Mouse (Mus musculus): Measurements from ENCODE around the gene Babam2. TPM values are rescaled to one million over a fixed set of nuclear protein-coding genes. Genes with fewer than 3 reads are reported as not detected.
A peak's percentile ranks its signal among the peaks of the same experiment; 100 is the strongest.

Gene Babam2
- total and polyA plus RNA-seq, 2 experiments from 2014 or later = 39.1 to 51.3 TPM

DNA sequence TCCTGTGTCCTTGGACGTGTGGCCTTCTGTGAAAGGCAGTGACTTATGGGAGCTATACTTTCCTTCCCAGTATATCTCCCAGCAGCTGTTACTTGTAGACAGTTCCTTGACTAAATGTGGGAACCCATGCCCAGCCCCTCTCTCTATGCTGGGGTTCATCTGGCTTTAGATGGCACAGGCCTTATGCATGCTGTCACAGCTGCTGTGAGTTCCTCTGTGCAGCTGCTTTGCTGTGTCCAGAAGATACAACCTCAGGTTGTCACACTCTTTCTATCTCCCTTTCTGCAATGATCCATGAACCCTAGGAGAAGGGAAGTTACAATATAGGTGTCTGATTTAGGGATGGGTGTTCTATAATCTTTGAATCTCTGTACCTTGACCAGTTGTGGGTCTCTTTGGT lies 132.1 kb downstream of the Babam2 start:
- 54% methylated on average over 1 of the region's 1 CpGs for WGBS

DNA sequence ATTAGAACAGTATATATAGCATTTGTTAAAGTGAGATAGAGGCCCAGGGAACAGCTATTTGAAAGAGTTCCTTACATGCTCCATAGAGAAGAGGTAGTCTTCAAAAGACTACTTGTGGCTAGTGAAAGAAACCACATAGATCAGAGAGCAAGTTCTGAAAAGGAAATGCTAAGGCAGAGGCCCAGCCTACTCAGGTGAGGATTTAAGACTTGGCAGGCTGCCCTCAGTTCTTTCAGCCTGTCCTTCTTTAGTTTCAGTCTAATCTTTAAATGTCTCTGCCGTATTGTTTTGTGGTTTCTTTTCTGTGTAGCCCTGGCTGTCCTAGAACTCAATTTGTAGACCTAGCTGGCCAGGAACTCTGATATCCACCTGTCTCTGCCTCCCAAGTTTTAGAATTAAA lies 134.1 kb downstream of the Babam2 start:
- no peak for TF ChIP-seq CTCF (IDR thresholded peaks at IDR 0.05; ENCODE audit: low read depth)
- TF ChIP-seq EP300 (IDR thresholded peaks at IDR 0.05; ENCODE audit: low read depth) = no peak
- Histone ChIP-seq H3K36me3 (replicated peaks; ENCODE audit: control insufficient read depth, insufficient read depth, low read length) (no peaks in the 10 kb centered on the region), H3K27me3 (ENCODE audit: control insufficient read depth, insufficient read depth, low read length) (no peaks in the 10 kb centered on the region), H3K4me3 (ENCODE audit: low read depth, low read length) (no peak overlapping the region), H3K9me3 (replicated peaks; ENCODE audit: control insufficient read depth, low read length) (peaks cover 16% of the 10 kb centered on the region), H3K4me2 (ENCODE audit: low read depth, low read length) (no peak overlapping the region), H3K4me1 (ENCODE audit: control insufficient read depth, insufficient read depth) (peaks cover 4% of the 10 kb centered on the region; the same call in 1 of the 2 replicates), H3K9ac (replicated peaks; ENCODE audit: low read depth, low read length) (no peak overlapping the region), H3K27ac (ENCODE audit: low read depth) (no peak overlapping the region)
- WGBS = 44% methylated on average over 1 of the region's 1 CpGs
- ATAC-seq (ENCODE audit: insufficient read depth, low read depth) (no peak), DNase-seq (ENCODE audit: low spot score) (no peak)

More for the DNA sequence above, 132.1 kb downstream of the Babam2 start:
- no peak overlapping the region for H3K9ac ChIP-seq (replicated peaks; ENCODE audit: low read depth, low read length)
- peaks cover 5% of the 10 kb centered on the region; the same call in 1 of the 2 replicates for H3K9me3 ChIP-seq (replicated peaks; ENCODE audit: control insufficient read depth, low read length)
- no peak for ATAC-seq (ENCODE audit: insufficient read depth, low read depth)
- H3K4me3 ChIP-seq (ENCODE audit: low read depth, low read length) = no peak overlapping the region
- no peaks in the 10 kb centered on the region for H3K27me3 ChIP-seq (ENCODE audit: control insufficient read depth, insufficient read depth, low read length)
- no peak for DNase-seq (ENCODE audit: low spot score)
- H3K4me2 ChIP-seq (ENCODE audit: low read depth, low read length) = no peak overlapping the region
- H3K36me3 ChIP-seq (replicated peaks; ENCODE audit: control insufficient read depth, insufficient read depth, low read length) = no peaks in the 10 kb centered on the region
- TF ChIP-seq CTCF (IDR thresholded peaks at IDR 0.05; ENCODE audit: low read depth) (no peak), EP300 (IDR thresholded peaks at IDR 0.05; ENCODE audit: low read depth) (no peak)
- H3K27ac ChIP-seq (ENCODE audit: low read depth) = no peak overlapping the region
- no peaks in the 10 kb centered on the region for H3K4me1 ChIP-seq (ENCODE audit: control insufficient read depth, insufficient read depth)

DNA sequence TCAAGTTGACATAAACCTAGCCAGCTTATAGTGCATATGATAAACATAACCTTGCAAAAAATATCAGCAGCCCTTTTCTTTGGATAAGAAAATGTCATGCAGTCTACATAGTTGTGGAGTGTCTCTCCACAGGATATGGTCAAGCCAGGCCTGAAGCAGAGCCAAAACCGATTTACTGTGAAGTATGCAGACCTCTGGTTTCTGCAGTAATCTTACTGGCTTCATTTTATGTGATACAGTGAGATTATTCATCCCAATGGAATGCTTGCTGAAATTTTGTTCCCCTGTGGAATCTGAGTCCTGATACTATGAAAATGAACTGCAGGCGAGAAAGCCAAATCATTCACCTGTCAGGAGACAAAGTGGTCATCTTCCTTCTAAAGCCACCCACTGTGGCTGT lies 138.2 kb downstream of the Babam2 start:
- no peak overlapping the region for H3K4me3 ChIP-seq (ENCODE audit: low read depth, low read length)
- H3K4me2 ChIP-seq (ENCODE audit: low read depth, low read length) = no peak overlapping the region
- no peak for DNase-seq (ENCODE audit: low spot score)
- peaks cover 16% of the 10 kb centered on the region for H3K9me3 ChIP-seq (replicated peaks; ENCODE audit: control insufficient read depth, low read length)
- ATAC-seq (ENCODE audit: insufficient read depth, low read depth) = no peak
- no peaks in the 10 kb centered on the region for H3K36me3 ChIP-seq (replicated peaks; ENCODE audit: control insufficient read depth, insufficient read depth, low read length)
- WGBS = 43% methylated on average over 2 of the region's 2 CpGs
- H3K27me3 ChIP-seq (ENCODE audit: control insufficient read depth, insufficient read depth, low read length) = no peaks in the 10 kb centered on the region
- H3K9ac ChIP-seq (replicated peaks; ENCODE audit: low read depth, low read length) = no peak overlapping the region
- no peak for TF ChIP-seq EP300 (IDR thresholded peaks at IDR 0.05; ENCODE audit: low read depth)
- H3K27ac ChIP-seq (ENCODE audit: low read depth) = 0 out of 2 replicates have a peak overlapping the region, but pooled peaks have one; percentile 15
- H3K4me1 ChIP-seq (ENCODE audit: control insufficient read depth, insufficient read depth) = peaks cover 4% of the 10 kb centered on the region; the same call in 1 of the 2 replicates

DNA sequence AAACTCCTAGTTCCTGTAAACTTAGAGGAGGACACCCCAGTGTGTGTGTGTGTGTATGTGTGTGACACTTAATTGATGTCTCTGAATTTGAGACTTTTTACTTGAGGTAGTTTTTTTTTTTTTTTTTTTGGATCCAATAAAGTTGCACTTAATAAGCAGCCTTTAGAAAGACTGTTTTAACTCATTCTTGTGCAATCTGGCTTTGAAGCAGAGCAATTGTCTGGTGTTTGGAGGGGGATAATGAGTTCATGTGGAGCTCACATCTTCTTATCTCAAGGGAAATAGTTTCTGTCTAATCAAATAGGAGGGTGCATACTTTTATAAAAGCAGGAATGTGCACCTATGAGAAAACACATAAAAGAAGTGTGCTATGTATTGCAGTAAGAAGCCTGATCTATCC lies 142.5 kb downstream of the Babam2 start:
- H3K27ac ChIP-seq (ENCODE audit: low read depth) = no peak overlapping the region
- H3K4me2 ChIP-seq (ENCODE audit: low read depth, low read length) = no peak overlapping the region
- peaks cover 7% of the 10 kb centered on the region; the same call in 1 of the 2 replicates for H3K9me3 ChIP-seq (replicated peaks; ENCODE audit: control insufficient read depth, low read length)
- H3K27me3 ChIP-seq (ENCODE audit: control insufficient read depth, insufficient read depth, low read length) = no peaks in the 10 kb centered on the region
- ATAC-seq (ENCODE audit: insufficient read depth, low read depth) (no peak), DNase-seq (ENCODE audit: low spot score) (no peak)
- H3K4me1 ChIP-seq (ENCODE audit: control insufficient read depth, insufficient read depth) = peaks cover 4% of the 10 kb centered on the region; the same call in 1 of the 2 replicates
- no peak for TF ChIP-seq CTCF (IDR thresholded peaks at IDR 0.05; ENCODE audit: low read depth)
- TF ChIP-seq EP300 (IDR thresholded peaks at IDR 0.05; ENCODE audit: low read depth) = no peak
- no peak overlapping the region for H3K9ac ChIP-seq (replicated peaks; ENCODE audit: low read depth, low read length)
- H3K36me3 ChIP-seq (replicated peaks; ENCODE audit: control insufficient read depth, insufficient read depth, low read length) = no peaks in the 10 kb centered on the region
- H3K4me3 ChIP-seq (ENCODE audit: low read depth, low read length) = no peak overlapping the region

DNA sequence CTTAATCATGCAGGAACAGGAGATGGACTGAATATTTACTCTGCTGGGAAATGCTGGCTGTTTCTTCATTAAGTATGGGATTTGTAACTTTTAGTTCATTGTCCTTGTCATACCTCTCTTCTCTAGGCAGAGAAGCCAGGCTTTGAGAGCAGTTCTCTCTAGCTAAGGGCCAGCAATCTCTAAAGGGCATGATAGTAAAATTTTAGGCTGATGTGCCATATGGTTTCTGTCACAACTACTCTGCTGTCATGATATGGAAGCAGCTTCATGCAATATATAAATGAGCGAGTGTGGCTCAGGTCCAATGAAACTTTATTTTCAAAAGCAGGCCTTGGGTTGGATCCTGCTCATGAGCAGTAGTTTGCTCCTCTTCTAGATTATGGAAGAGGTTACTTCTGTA lies 142.9 kb downstream of the Babam2 start:
- ATAC-seq (ENCODE audit: insufficient read depth, low read depth) (no peak), DNase-seq (ENCODE audit: low spot score) (no peak)
- no peak overlapping the region for H3K4me2 ChIP-seq (ENCODE audit: low read depth, low read length)
- H3K36me3 ChIP-seq (replicated peaks; ENCODE audit: control insufficient read depth, insufficient read depth, low read length) = no peaks in the 10 kb centered on the region
- H3K27me3 ChIP-seq (ENCODE audit: control insufficient read depth, insufficient read depth, low read length) = no peaks in the 10 kb centered on the region
- no peak overlapping the region for H3K9ac ChIP-seq (replicated peaks; ENCODE audit: low read depth, low read length)
- no peak for TF ChIP-seq EP300 (IDR thresholded peaks at IDR 0.05; ENCODE audit: low read depth)
- TF ChIP-seq CTCF (IDR thresholded peaks at IDR 0.05; ENCODE audit: low read depth) = no peak
- H3K4me1 ChIP-seq (ENCODE audit: control insufficient read depth, insufficient read depth) = peaks cover 4% of the 10 kb centered on the region; the same call in 1 of the 2 replicates
- 0 out of 2 replicates have a peak, but pooled peaks cover 3% of the 10 kb centered on the region for H3K9me3 ChIP-seq (replicated peaks; ENCODE audit: control insufficient read depth, low read length)
- no peak overlapping the region for H3K27ac ChIP-seq (ENCODE audit: low read depth)
- no peak overlapping the region for H3K4me3 ChIP-seq (ENCODE audit: low read depth, low read length)
- WGBS = 71% methylated on average over 1 of the region's 1 CpGs

DNA sequence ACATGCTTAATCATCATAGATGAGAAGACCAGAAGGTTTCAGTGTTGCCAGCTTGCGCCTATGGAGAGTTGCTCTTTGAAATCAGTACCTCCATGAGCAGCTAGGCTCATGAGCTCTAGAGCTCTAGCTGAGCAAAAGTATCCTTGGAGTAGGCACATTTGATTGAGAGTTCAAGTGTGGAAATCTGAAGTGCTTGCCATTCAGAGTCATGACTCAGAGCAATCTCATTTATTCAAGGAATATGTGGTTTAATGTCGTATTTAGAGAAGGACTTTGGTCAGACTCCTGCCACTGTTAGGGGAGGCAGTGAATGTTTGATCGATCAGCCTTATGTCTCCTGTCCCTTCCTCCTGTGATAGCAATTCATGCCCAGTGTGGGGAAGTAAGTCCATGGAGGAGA lies 147.4 kb downstream of the Babam2 start:
- DNase-seq (ENCODE audit: low spot score) (no peak), ATAC-seq (ENCODE audit: insufficient read depth, low read depth) (no peak)

More for the DNA sequence above, 147.4 kb downstream of the Babam2 start:
- no peaks in the 10 kb centered on the region for H3K36me3 ChIP-seq (replicated peaks; ENCODE audit: control insufficient read depth, insufficient read depth, low read length)
- no peaks in the 10 kb centered on the region for H3K27me3 ChIP-seq (ENCODE audit: control insufficient read depth, insufficient read depth, low read length)
- H3K4me2 ChIP-seq (ENCODE audit: low read depth, low read length) = no peak overlapping the region
- H3K9me3 ChIP-seq (replicated peaks; ENCODE audit: control insufficient read depth, low read length) = no peaks in the 10 kb centered on the region
- 86% methylated on average over 3 of the region's 3 CpGs for WGBS
- no peak overlapping the region for H3K9ac ChIP-seq (replicated peaks; ENCODE audit: low read depth, low read length)
- H3K4me1 ChIP-seq (ENCODE audit: control insufficient read depth, insufficient read depth) = no peaks in the 10 kb centered on the region
- no peak overlapping the region for H3K27ac ChIP-seq (ENCODE audit: low read depth)
- no peak overlapping the region for H3K4me3 ChIP-seq (ENCODE audit: low read depth, low read length)
- no peak for TF ChIP-seq EP300 (IDR thresholded peaks at IDR 0.05; ENCODE audit: low read depth)
- TF ChIP-seq CTCF (IDR thresholded peaks at IDR 0.05; ENCODE audit: low read depth) = no peak
